Mouse (Mus musculus) MEL (cell line): ENCODE results near the gene Mark1. TPM values are rescaled to one million over a fixed set of nuclear protein-coding genes. Genes with fewer than 3 reads are reported as not detected.

Source experiments
- DNase-seq: peaks from one replicate; pipeline ENCODE4 v3.0.0; 2011; ENCODE audit warnings: low read depth, low spot score
- H3K27ac ChIP-seq: 2 replicates; pipeline ENCODE4 v1.5.1; 2012; ENCODE audit warnings: low read depth, mild to moderate bottlenecking, control low read depth, low read length, moderate library complexity; ENCODE audit not compliant: control insufficient read depth
- H3K27me3 ChIP-seq, 2 experiments: fragments of 150-350 bp in 1 of 2; sonication (generic) in 1 of 2; 2 replicates each; pipeline ENCODE4 v1.6.1; 2012; ENCODE audit warnings: low read length in 2 of 2, mild to moderate bottlenecking in 2 of 2, improper control_type of control experiment in 1 of 2, moderate library complexity in 1 of 2; ENCODE audit not compliant: insufficient read depth in 2 of 2, control insufficient read depth in 1 of 2
- H3K36me3 ChIP-seq, 2 experiments: 2 replicates each; pipeline ENCODE4 v1.6.1; 2012 to 2014; ENCODE audit warnings: low read length in 2 of 2, improper control_type of control experiment in 1 of 2, inconsistent platforms in 1 of 2, mild to moderate bottlenecking in 1 of 2; ENCODE audit not compliant: insufficient read depth in 2 of 2, control insufficient read depth in 1 of 2
- H3K4me1 ChIP-seq, 2 experiments: fragments of 150-350 bp in 1 of 2; sonication (generic) in 1 of 2; 2 replicates each; pipeline ENCODE4 v1.6.1; 2012; ENCODE audit warnings: low read length in 2 of 2, improper control_type of control experiment in 1 of 2, mild to moderate bottlenecking in 1 of 2; ENCODE audit not compliant: insufficient read depth in 2 of 2, control insufficient read depth in 1 of 2
- H3K4me3 ChIP-seq, 2 experiments: fragments of 150-350 bp in 1 of 2; sonication (generic) in 1 of 2; 2 replicates each; pipeline ENCODE4 v1.5.1; 2012; ENCODE audit warnings: low read depth in 2 of 2, low read length in 2 of 2, mild to moderate bottlenecking in 2 of 2, moderate library complexity in 2 of 2, control low read depth in 1 of 2, improper control_type of control experiment in 1 of 2; ENCODE audit not compliant: control insufficient read depth in 1 of 2, insufficient read depth in 1 of 2
- H3K79me2 ChIP-seq: 2 replicates; pipeline ENCODE4 v1.6.1; 2012; ENCODE audit warnings: mild to moderate bottlenecking, low read length, moderate library complexity; ENCODE audit not compliant: control insufficient read depth, poor library complexity, insufficient read depth
- H3K9ac ChIP-seq: 2 replicates; pipeline ENCODE4 v1.6.1; 2012; ENCODE audit warnings: low read depth, mild to moderate bottlenecking, control low read depth, low read length, moderate library complexity; ENCODE audit not compliant: control insufficient read depth, poor library complexity, severe bottlenecking
- H3K9me3 ChIP-seq: fragments of 150-350 bp; sonication (generic); replicated peaks from 2 replicates; pipeline ENCODE4 v1.6.1; 2012; ENCODE audit warnings: mild to moderate bottlenecking, low read length, improper control_type of control experiment, moderate library complexity; ENCODE audit not compliant: insufficient read depth
- BHLHE40 ChIP-seq: IDR thresholded peaks from 2 replicates; pipeline ENCODE4 v1.6.1; 2012; ENCODE audit warnings: low read depth, mild to moderate bottlenecking, inconsistent platforms, low read length, improper control_type of control experiment, borderline replicate concordance
- CHD2 ChIP-seq: IDR thresholded peaks from 2 replicates; pipeline ENCODE4 v1.6.1; 2011; ENCODE audit warnings: low read length, improper control_type of control experiment
- CTCF ChIP-seq, 3 experiments: IDR thresholded peaks in 2 of 3; conservative IDR thresholded peaks in 1 of 3; 2 replicates each; pipeline ENCODE4 v1.5.1; 2011 to 2012; ENCODE audit warnings: low read length in 3 of 3, low read depth in 2 of 3, mild to moderate bottlenecking in 2 of 3, improper control_type of control experiment in 1 of 3, inconsistent platforms in 1 of 3, mixed read lengths in 1 of 3, moderate library complexity in 1 of 3; ENCODE audit not compliant: control insufficient read depth in 1 of 3, insufficient read depth in 1 of 3, poor library complexity in 1 of 3, severe bottlenecking in 1 of 3
- ELF1 ChIP-seq: IDR thresholded peaks from 2 replicates; pipeline ENCODE4 v1.6.1; 2014; ENCODE audit warnings: low read depth, mild to moderate bottlenecking, inconsistent platforms, low read length, improper control_type of control experiment, moderate library complexity
- EP300 ChIP-seq, 2 experiments: IDR thresholded peaks; 2 replicates each; pipeline ENCODE4 v1.6.1; 2011; ENCODE audit warnings: improper control_type of control experiment in 2 of 2, low read length in 2 of 2, low read depth in 1 of 2, mild to moderate bottlenecking in 1 of 2
- ETS1 ChIP-seq: IDR thresholded peaks from 2 replicates; pipeline ENCODE4 v1.6.1; 2012; ENCODE audit warnings: low read depth, mild to moderate bottlenecking, inconsistent platforms, low read length, improper control_type of control experiment, moderate library complexity
- GABPA ChIP-seq: IDR thresholded peaks from 2 replicates; pipeline ENCODE4 v1.6.1; 2012; ENCODE audit warnings: low read depth, mild to moderate bottlenecking, inconsistent platforms, low read length, improper control_type of control experiment, moderate library complexity
- GATA1 ChIP-seq: IDR thresholded peaks from 2 replicates; pipeline ENCODE4 v1.6.1; 2011; ENCODE audit warnings: low read depth, low read length, improper control_type of control experiment
- HCFC1 ChIP-seq: IDR thresholded peaks from 2 replicates; pipeline ENCODE4 v1.6.1; 2012; ENCODE audit warnings: low read depth, mild to moderate bottlenecking, inconsistent platforms, low read length, improper control_type of control experiment, moderate library complexity
- JUND ChIP-seq: IDR thresholded peaks from 2 replicates; pipeline ENCODE4 v1.6.1; 2011; ENCODE audit warnings: low read depth, mild to moderate bottlenecking, improper control_type of control experiment, low read length
- KAT2A ChIP-seq: conservative IDR thresholded peaks from 2 replicates; pipeline ENCODE4 v1.6.1; 2012; ENCODE audit warnings: low read depth, low read length, improper control_type of control experiment, inconsistent platforms
- MAFK ChIP-seq: IDR thresholded peaks from 2 replicates; pipeline ENCODE4 v1.6.1; 2011; ENCODE audit warnings: low read depth, mild to moderate bottlenecking, low read length, improper control_type of control experiment, borderline replicate concordance
- MAX ChIP-seq: IDR thresholded peaks from 2 replicates; pipeline ENCODE4 v1.6.1; 2011; ENCODE audit warnings: low read length, improper control_type of control experiment
- MAZ ChIP-seq: IDR thresholded peaks from 2 replicates; pipeline ENCODE4 v1.6.1; 2012; ENCODE audit warnings: low read depth, mild to moderate bottlenecking, inconsistent platforms, low read length, improper control_type of control experiment
- MEF2A ChIP-seq: IDR thresholded peaks from 2 replicates; pipeline ENCODE4 v1.6.1; 2014; ENCODE audit warnings: low read depth, mild to moderate bottlenecking, inconsistent platforms, low read length, improper control_type of control experiment; ENCODE audit not compliant: poor library complexity, insufficient replicate concordance, severe bottlenecking; ENCODE audit errors: extremely low read depth
- MYB ChIP-seq: IDR thresholded peaks from 2 replicates; pipeline ENCODE4 v1.6.1; 2011; ENCODE audit warnings: mild to moderate bottlenecking, low read depth, low read length, improper control_type of control experiment
- MYC ChIP-seq: IDR thresholded peaks from 2 replicates; pipeline ENCODE4 v1.6.1; 2011; ENCODE audit warnings: low read depth, mild to moderate bottlenecking, low read length, improper control_type of control experiment, moderate library complexity
- NELFE ChIP-seq: IDR thresholded peaks from 2 replicates; pipeline ENCODE4 v1.6.1; 2011; ENCODE audit warnings: low read depth, low read length, improper control_type of control experiment
- NRF1 ChIP-seq: IDR thresholded peaks from 2 replicates; pipeline ENCODE4 v1.6.1; 2014; ENCODE audit warnings: low read depth, mild to moderate bottlenecking, inconsistent platforms, low read length, improper control_type of control experiment, moderate library complexity; ENCODE audit not compliant: poor library complexity, insufficient read depth, severe bottlenecking
- POLR2A ChIP-seq, 2 experiments: IDR thresholded peaks; 2 replicates each; pipeline ENCODE4 v1.6.1; 2011 to 2012; ENCODE audit warnings: low read length in 2 of 2, mild to moderate bottlenecking in 2 of 2, control low read depth in 1 of 2, improper control_type of control experiment in 1 of 2, low read depth in 1 of 2, moderate library complexity in 1 of 2; ENCODE audit not compliant: control insufficient read depth in 1 of 2, insufficient read depth in 1 of 2, poor library complexity in 1 of 2
- POLR2AphosphoS5 ChIP-seq: IDR thresholded peaks from 2 replicates; pipeline ENCODE4 v1.6.1; 2012; ENCODE audit warnings: low read depth, borderline replicate concordance, mild to moderate bottlenecking, inconsistent platforms, low read length, moderate library complexity, mixed read lengths
- RAD21 ChIP-seq: IDR thresholded peaks from 2 replicates; pipeline ENCODE4 v1.6.1; 2011; ENCODE audit warnings: mild to moderate bottlenecking, low read depth, low read length, improper control_type of control experiment
- RCOR1 ChIP-seq: IDR thresholded peaks from 2 replicates; pipeline ENCODE4 v1.6.1; 2012; ENCODE audit warnings: low read depth, mild to moderate bottlenecking, inconsistent platforms, low read length, improper control_type of control experiment
- SIN3A ChIP-seq: IDR thresholded peaks from 2 replicates; pipeline ENCODE4 v1.6.1; 2012; ENCODE audit warnings: low read length, improper control_type of control experiment, inconsistent platforms
- SMC3 ChIP-seq: IDR thresholded peaks from 2 replicates; pipeline ENCODE4 v1.6.1; 2011; ENCODE audit warnings: low read depth, low read length, improper control_type of control experiment
- TAL1 ChIP-seq: IDR thresholded peaks from 2 replicates; pipeline ENCODE4 v1.6.1; 2012; ENCODE audit warnings: mild to moderate bottlenecking, inconsistent platforms, low read length, moderate library complexity, mixed read lengths
- TCF12 ChIP-seq: IDR thresholded peaks from 2 replicates; pipeline ENCODE4 v1.6.1; 2014; ENCODE audit warnings: low read depth, mild to moderate bottlenecking, inconsistent platforms, low read length, improper control_type of control experiment, moderate library complexity
- ZNF384 ChIP-seq: IDR thresholded peaks from 2 replicates; pipeline ENCODE4 v1.6.1; 2012; ENCODE audit warnings: low read depth, mild to moderate bottlenecking, inconsistent platforms, low read length, improper control_type of control experiment
- polyA plus RNA-seq, 2 experiments: library from polyadenylated mRNA; stranded (reverse) in 1 of 2; unstranded in 1 of 2; fragments of >175 nt in 1 of 2; fragments of >200 nt in 1 of 2; gene quantifications; 2 replicates each; pipeline versions ENCODE4 v1.2.1 to v1.2.4; 2012; ENCODE audit warnings: low replicate concordance in 2 of 2, low read depth in 1 of 2; ENCODE audit not compliant: insufficient read length in 2 of 2, insufficient read depth in 1 of 2, missing spikeins in 1 of 2
- total RNA-seq: library from RNA; depleted of rRNA; stranded (reverse); fragments of 300-350 nt; gene quantifications from 2 replicates; pipeline ENCODE4 v1.2.3, GENCODE M21; 2012

Gene Mark1
- total and polyA plus RNA-seq, 3 experiments, result not detected

GRCm38 (mm10) chr1:184928382-184928781 lies 71.0 kb downstream of the Mark1 start:
- Histone ChIP-seq H3K27me3 (no peaks in the 10 kb centered on the region), H3K4me3 (peak overlapping the region in 1 of 2 experiments; percentile 0; a peak in 1 of 4 replicates), H3K36me3 (peaks cover 0 to 17% of the 10 kb centered on the region in 2 experiments; a peak in 2 of 4 replicates), H3K4me1 (peaks cover 11 to 12% of the 10 kb centered on the region in 2 experiments; a peak in 3 of 4 replicates), H3K9ac (no peak overlapping the region), H3K79me2 (no peaks in the 10 kb centered on the region), H3K27ac (peak overlapping the region; percentile 55), H3K9me3 (no peaks in the 10 kb centered on the region)
- peak; percentile 58 for DNase-seq
- TF ChIP-seq MAZ, result peak; percentile 87; the same call in 1 of the 2 replicates
- peak; percentile 9; the same call in 1 of the 2 replicates for TF ChIP-seq BHLHE40
- 0 out of 2 replicates have a peak, but pooled peaks have one; percentile 29 for TF ChIP-seq RCOR1
- TF ChIP-seq ETS1, result peak; percentile 89
- no peak for TF ChIP-seq CTCF (IDR thresholded peaks at IDR 0.05 in 2 of 3, conservative IDR thresholded peaks at IDR 0.05 in 1 of 3; ENCODE audit: control insufficient read depth in 1 of 3, insufficient read depth in 1 of 3, low read depth in 2 of 3, low read length in 3 of 3, poor library complexity in 1 of 3, severe bottlenecking in 1 of 3)
- TF ChIP-seq NRF1, result no peak
- TF ChIP-seq ELF1, result peak; percentile 18; the same call in 1 of the 2 replicates
- TF ChIP-seq GATA1, result peak; percentile 90
- TF ChIP-seq NELFE, result no peak
- no peak for TF ChIP-seq GABPA
- peak; percentile 96 for TF ChIP-seq ZNF384
- TF ChIP-seq MAX, result 0 out of 2 replicates have a peak, but pooled peaks have one; percentile 18
- TF ChIP-seq TCF12, result peak; percentile 92
- TF ChIP-seq MYB, result 0 out of 2 replicates have a peak, but pooled peaks have one; percentile 9
- TF ChIP-seq JUND, result no peak
- peak; percentile 92 for TF ChIP-seq MEF2A
- TF ChIP-seq EP300 (IDR thresholded peaks at IDR 0.05; ENCODE audit: low read depth in 1 of 2, low read length in 2 of 2), result peak; percentile 82 to 86
- no peak for TF ChIP-seq KAT2A
- no peak for TF ChIP-seq CHD2
- TF ChIP-seq SIN3A, result peak; percentile 62; the same call in 1 of the 2 replicates
- TF ChIP-seq RAD21, result no peak
- no peak for TF ChIP-seq MYC
- no peak for TF ChIP-seq POLR2AphosphoS5
- TF ChIP-seq TAL1, result peak; percentile 15; the same call in 1 of the 2 replicates
- TF ChIP-seq HCFC1, result peak; percentile 28; the same call in 1 of the 2 replicates
- peak; percentile 38; the same call in 1 of the 2 replicates for TF ChIP-seq MAFK
- no peak for TF ChIP-seq POLR2A (IDR thresholded peaks at IDR 0.05; ENCODE audit: control insufficient read depth in 1 of 2, insufficient read depth in 1 of 2, low read depth in 1 of 2, low read length in 2 of 2, poor library complexity in 1 of 2)
- no peak for TF ChIP-seq SMC3
